29 mouse cellular contexts compared by ENCODE assay signal in the genomic region with DNA sequence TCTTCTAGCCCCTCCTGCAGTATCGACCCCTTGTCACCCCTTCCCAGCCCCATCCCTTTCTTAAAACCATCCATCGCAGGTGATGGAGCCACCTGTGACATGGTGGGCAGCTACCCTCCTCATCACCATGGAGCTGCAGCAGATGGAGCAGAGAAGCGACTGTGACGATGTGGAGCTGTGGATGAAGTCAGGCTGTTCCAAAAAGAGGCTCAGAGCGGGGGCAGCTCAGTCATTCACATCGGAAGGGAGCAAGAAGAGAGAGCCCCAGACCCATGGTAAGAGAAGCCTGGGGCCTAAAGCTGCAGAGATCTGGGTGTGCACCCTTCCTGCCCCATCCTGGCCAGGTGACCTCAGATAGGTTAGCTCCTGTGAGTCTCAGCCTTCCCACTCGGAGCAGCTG. TPM values are rescaled to one million over a fixed set of nuclear protein-coding genes. Genes with fewer than 3 reads are reported as not detected.
A peak's percentile ranks its signal among the peaks of the same experiment; 100 is the strongest.
DNase-seq lines count a peak whose midpoint lies in the region; ATAC-seq and TF ChIP-seq lines count a peak whose summit lies in the region.
"Had no signal": no experiment of that assay in that cellular context is flagged by ENCODE, and none has a peak within 500 bp of the region (broad histone marks: within the 10 kb centered on the region; RNA-seq: fewer than 3 reads in every experiment).

No protein-coding gene starts in this region.

- no peak for TF ChIP-seq CTCF in layer of hippocampus, adult 2 months (conservative IDR thresholded peaks at IDR 0.05)

- DNase-seq in frontal cortex, postnatal 36 days (ENCODE audit: low spot score in 2 of 2), result no peak
- peak; percentile 76 for DNase-seq in heart, adult 11 months
- no peak for DNase-seq in heart, adult 9 months (ENCODE audit: low spot score in 2 of 2)
- DNase-seq in layer of hippocampus, adult 2 months (ENCODE audit: low spot score in 2 of 2), result no peak
- DNase-seq in layer of hippocampus, adult 9-10 months (ENCODE audit: low spot score), result no peak
- DNase-seq: adrenal gland, adult 8-10 months; adrenal gland, postnatal 14 days; adrenal gland, postnatal 36 days; B cell, adult 2 months; cerebellum, adult 11 months; cerebellum, adult 18-20 months; cerebellum, adult 8-10 months; cerebellum, adult 9-11 months; cerebellum, postnatal 14 days; cerebellum, postnatal 36 days; embryo, embryonic 11 days had no signal

- peak overlapping the region; percentile 62 for H3K27ac ChIP-seq in layer of hippocampus, adult 2 months
- H3K27ac ChIP-seq: embryonic facial prominence, embryonic 13.5 days; embryonic facial prominence, embryonic 15.5 days; forebrain, embryonic 10.5 days; forebrain, embryonic 12.5 days had no signal

- ATAC-seq in frontal cortex, adult (ENCODE audit: low TSS enrichment), result peak; percentile 77
- ATAC-seq: activated CD4-positive, CD25-positive, alpha-beta regulatory T cell, adult 4 months; CD4-positive, CD25-positive, alpha-beta regulatory T cell, adult 4 months; forebrain, embryonic 14.5 days; forebrain, embryonic 16.5 days; Patski had no signal

- H3K4me3 ChIP-seq in layer of hippocampus, adult 2 months, result no peak overlapping the region
- H3K4me3 ChIP-seq: embryonic facial prominence, embryonic 13.5 days; embryonic facial prominence, embryonic 15.5 days; erythroblast, embryonic 14.5 days; forebrain, embryonic 10.5 days; forebrain, embryonic 12.5 days had no signal

RNA-seq across cellular contexts. Expression of gene Wnt4, which starts 26.8 kb away (rescaled TPM):
- total RNA-seq in layer of hippocampus, adult 2 months (2021), result 1 to 10 TPM; 5.2 to 6.6 TPM
- total RNA-seq: CH12.LX; common myeloid progenitor, adult 5-6 weeks had no signal

RNA-seq across cellular contexts. Expression of gene Cdc42, which starts 53.4 kb away (rescaled TPM):
- total RNA-seq in layer of hippocampus, adult 2 months (2021), result 100 to 1,000 TPM; 300 to 303 TPM
